Mouse (Mus musculus): Measurements from ENCODE around the gene Tmc3. TPM values are rescaled to one million over a fixed set of nuclear protein-coding genes. Genes with fewer than 3 reads are reported as not detected.

The Tmc3 gene
- polyA plus RNA-seq, 1 experiment: 0.10 TPM

DNA sequence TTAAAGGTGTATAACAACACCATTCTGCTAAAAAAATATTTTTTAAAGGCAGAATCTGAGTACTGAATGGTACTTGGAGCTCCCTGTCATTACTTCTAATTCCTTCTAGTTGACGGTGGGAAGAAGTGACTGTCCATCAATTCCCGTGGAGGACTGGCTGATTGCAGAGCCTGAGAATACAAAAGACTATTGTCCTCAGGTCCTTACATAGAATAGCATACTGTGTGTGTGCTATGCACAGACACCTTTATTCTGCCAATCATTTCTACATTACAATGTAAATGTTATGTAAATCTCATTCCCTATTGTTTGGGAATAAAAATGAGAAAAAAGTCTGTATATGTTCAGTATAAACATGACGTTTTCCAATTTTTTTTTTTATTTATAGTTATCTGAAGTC, 22.9 kb upstream of the Tmc3 start:
- Histone ChIP-seq H3K36me3 (ENCODE audit: control insufficient read depth, insufficient read depth) (no peaks in the 10 kb centered on the region), H3K79me2 (ENCODE audit: control insufficient read depth, insufficient read depth) (no peaks in the 10 kb centered on the region), H3K4me2 (ENCODE audit: low read depth) (no peak overlapping the region), H3K4me3 (no peak overlapping the region), H3K27me3 (ENCODE audit: control insufficient read depth, insufficient read depth, insufficient read length) (no peaks in the 10 kb centered on the region), H3ac (ENCODE audit: control insufficient read depth, insufficient read length) (no peak overlapping the region)
- no peak for TF ChIP-seq TCF12 (IDR thresholded peaks at IDR 0.05; ENCODE audit: insufficient read depth, poor library complexity, severe bottlenecking)
- TF ChIP-seq SRF (IDR thresholded peaks at IDR 0.05; ENCODE audit: control insufficient read depth, insufficient read length, low read depth): no peak
- no peak for TF ChIP-seq MYOG (IDR thresholded peaks at IDR 0.05; ENCODE audit: control insufficient read depth in 1 of 3, insufficient read depth in 1 of 3, insufficient read length in 2 of 3, low read depth in 2 of 3)
- no peak for TF ChIP-seq POLR2AphosphoS2 (IDR thresholded peaks at IDR 0.05; ENCODE audit: insufficient read length, low read depth)
- TF ChIP-seq MYOD1 (IDR thresholded peaks at IDR 0.05; ENCODE audit: control insufficient read depth in 1 of 3, insufficient read length in 2 of 3, low read depth in 2 of 3): no peak
- no peak for TF ChIP-seq TCF3 (IDR thresholded peaks at IDR 0.05; ENCODE audit: insufficient read length, low read depth)
- no peak for TF ChIP-seq USF1 (IDR thresholded peaks at IDR 0.05; ENCODE audit: low read depth)

DNA sequence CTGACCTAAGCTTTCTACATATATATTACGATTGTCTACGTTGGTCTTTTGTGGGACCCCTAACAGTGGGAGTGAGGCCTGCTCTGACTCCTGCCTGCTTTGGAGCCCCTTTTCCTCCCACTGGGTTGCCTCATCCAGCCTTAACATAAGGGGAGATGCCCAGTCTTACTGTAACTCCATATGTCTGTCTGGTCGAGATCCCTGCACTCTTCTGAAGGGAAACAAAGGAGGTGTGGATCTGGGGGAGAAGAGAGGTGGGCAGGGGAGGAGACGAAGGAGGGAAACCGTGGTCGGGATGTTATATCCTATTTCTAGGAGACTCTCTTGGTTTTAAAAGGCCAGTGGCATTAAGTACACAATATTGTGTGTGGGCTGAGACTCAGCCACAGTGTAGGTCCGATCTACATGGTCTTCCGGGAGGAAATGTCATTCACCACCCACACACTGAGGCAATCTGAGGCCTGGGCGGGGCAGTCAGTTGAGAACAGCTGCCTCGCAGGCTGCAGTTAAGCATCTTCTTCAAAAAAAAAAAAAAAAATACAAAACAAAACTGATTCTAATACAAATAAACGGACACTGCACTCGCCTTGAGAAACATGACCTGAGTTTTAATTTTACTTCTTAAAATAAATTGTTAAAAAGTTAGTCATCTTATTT, 20.0 kb upstream of the Tmc3 start:
- Histone ChIP-seq H3K36me3 (ENCODE audit: control insufficient read depth, insufficient read depth) (no peaks in the 10 kb centered on the region), H3ac (ENCODE audit: control insufficient read depth, insufficient read length) (no peak overlapping the region), H3K4me2 (ENCODE audit: low read depth) (peak overlapping the region; percentile 70), H3K79me2 (ENCODE audit: control insufficient read depth, insufficient read depth) (no peaks in the 10 kb centered on the region), H3K27me3 (ENCODE audit: control insufficient read depth, insufficient read depth, insufficient read length) (no peaks in the 10 kb centered on the region), H3K4me3 (no peak overlapping the region)
- TF ChIP-seq POLR2AphosphoS2 (IDR thresholded peaks at IDR 0.05; ENCODE audit: insufficient read length, low read depth): no peak
- TF ChIP-seq TCF3 (IDR thresholded peaks at IDR 0.05; ENCODE audit: insufficient read length, low read depth): no peak
- TF ChIP-seq MYOD1 (IDR thresholded peaks at IDR 0.05; ENCODE audit: control insufficient read depth in 1 of 3, insufficient read length in 2 of 3, low read depth in 2 of 3): peak in 2 of 3 experiments; percentile 77 to 87
- TF ChIP-seq TCF12 (IDR thresholded peaks at IDR 0.05; ENCODE audit: insufficient read depth, poor library complexity, severe bottlenecking): peak; percentile 70
- peak; percentile 21 to 84 (median 62) for TF ChIP-seq MYOG (IDR thresholded peaks at IDR 0.05; ENCODE audit: control insufficient read depth in 1 of 3, insufficient read depth in 1 of 3, insufficient read length in 2 of 3, low read depth in 2 of 3)
- TF ChIP-seq CEBPB (IDR thresholded peaks at IDR 0.05; ENCODE audit: insufficient read depth, poor library complexity, severe bottlenecking): peak; percentile 56; the same call in 1 of the 2 replicates
- no peak for TF ChIP-seq REST (IDR thresholded peaks at IDR 0.05; ENCODE audit: insufficient read depth, insufficient read length)
- TF ChIP-seq POLR2A (IDR thresholded peaks at IDR 0.05; ENCODE audit: insufficient read length, low read depth): peak; percentile 21

DNA sequence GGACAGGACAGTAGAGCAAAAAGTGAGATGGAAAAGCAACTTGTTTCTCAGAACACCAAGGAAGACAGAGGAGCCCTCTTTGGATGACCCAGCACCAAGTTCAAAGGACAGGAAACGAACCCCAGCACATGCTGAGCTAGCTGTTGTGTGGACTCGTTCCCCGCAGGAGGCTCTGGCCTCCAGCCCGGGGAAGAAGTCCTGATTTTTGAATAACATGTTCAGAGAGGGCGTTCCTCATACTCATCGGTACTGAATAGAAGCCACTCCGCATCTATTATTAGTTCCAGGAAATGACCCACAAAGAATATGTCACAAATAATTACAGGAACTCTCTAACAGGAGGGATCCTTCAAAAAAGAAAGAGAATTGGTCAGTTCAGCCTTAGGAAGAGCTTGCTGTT, 18.8 kb upstream of the Tmc3 start:
- Histone ChIP-seq H3ac (ENCODE audit: control insufficient read depth, insufficient read length) (no peak overlapping the region), H3K4me2 (ENCODE audit: low read depth) (peak overlapping the region; percentile 70)

DNA sequence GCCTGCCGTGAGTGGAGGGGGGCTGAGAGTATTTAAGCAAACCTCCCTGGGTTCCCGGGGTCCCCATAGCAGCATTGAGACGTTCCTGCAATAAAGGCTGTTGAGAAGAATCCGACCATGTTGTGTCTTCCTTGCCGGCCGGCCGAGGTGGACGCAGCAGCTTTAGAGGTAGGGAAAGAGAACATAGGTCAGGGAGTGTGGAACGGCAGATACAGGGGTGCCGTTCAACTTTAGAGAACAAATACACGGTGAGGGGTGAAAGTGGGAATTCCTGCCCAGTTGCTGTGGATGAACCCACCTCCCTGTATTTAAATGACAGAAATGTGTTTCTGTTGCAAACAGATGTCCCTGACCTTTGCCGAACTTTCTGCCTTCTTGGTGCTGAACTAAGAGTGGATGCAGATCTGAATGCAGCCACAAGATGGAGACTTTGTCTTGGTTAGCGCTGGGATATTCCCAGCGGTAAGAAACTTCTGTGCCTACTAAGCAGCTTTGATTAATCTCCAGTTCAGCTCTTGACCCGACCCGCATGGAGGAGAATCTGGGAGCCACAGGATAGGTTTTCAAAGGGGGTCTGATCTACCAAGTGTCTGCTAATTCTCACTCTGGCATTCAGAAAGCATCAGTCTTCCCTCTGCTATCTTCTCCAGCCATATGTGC, 16.8 kb upstream of the Tmc3 start:
- no peak for TF ChIP-seq POLR2A (IDR thresholded peaks at IDR 0.05; ENCODE audit: insufficient read length, low read depth)
- no peak for TF ChIP-seq MYOD1 (IDR thresholded peaks at IDR 0.05; ENCODE audit: control insufficient read depth in 1 of 3, insufficient read length in 2 of 3, low read depth in 2 of 3)
- TF ChIP-seq TCF3 (IDR thresholded peaks at IDR 0.05; ENCODE audit: insufficient read length, low read depth): no peak
- no peak for TF ChIP-seq TCF12 (IDR thresholded peaks at IDR 0.05; ENCODE audit: insufficient read depth, poor library complexity, severe bottlenecking)
- TF ChIP-seq USF1 (IDR thresholded peaks at IDR 0.05; ENCODE audit: low read depth): no peak
- TF ChIP-seq MYOG (IDR thresholded peaks at IDR 0.05; ENCODE audit: control insufficient read depth in 1 of 3, insufficient read depth in 1 of 3, insufficient read length in 2 of 3, low read depth in 2 of 3): no peak
- TF ChIP-seq CEBPB (IDR thresholded peaks at IDR 0.05; ENCODE audit: insufficient read depth, poor library complexity, severe bottlenecking): no peak
- H3ac ChIP-seq (ENCODE audit: control insufficient read depth, insufficient read length): no peak overlapping the region
- no peak overlapping the region for H3K4me2 ChIP-seq (ENCODE audit: low read depth)
- H3K36me3 ChIP-seq (ENCODE audit: control insufficient read depth, insufficient read depth): no peaks in the 10 kb centered on the region
- H3K79me2 ChIP-seq (ENCODE audit: control insufficient read depth, insufficient read depth): no peaks in the 10 kb centered on the region
- no peaks in the 10 kb centered on the region for H3K27me3 ChIP-seq (ENCODE audit: control insufficient read depth, insufficient read depth, insufficient read length)
- no peak overlapping the region for H3K4me3 ChIP-seq

More for the DNA sequence above, 18.8 kb upstream of the Tmc3 start:
- H3K36me3 ChIP-seq (ENCODE audit: control insufficient read depth, insufficient read depth): no peaks in the 10 kb centered on the region
- H3K27me3 ChIP-seq (ENCODE audit: control insufficient read depth, insufficient read depth, insufficient read length): no peaks in the 10 kb centered on the region
- no peaks in the 10 kb centered on the region for H3K79me2 ChIP-seq (ENCODE audit: control insufficient read depth, insufficient read depth)
- TF ChIP-seq MYOD1 (IDR thresholded peaks at IDR 0.05; ENCODE audit: control insufficient read depth in 1 of 3, insufficient read length in 2 of 3, low read depth in 2 of 3) (no peak), MAX (IDR thresholded peaks at IDR 0.05; ENCODE audit: low read depth) (no peak), USF1 (IDR thresholded peaks at IDR 0.05; ENCODE audit: low read depth) (no peak), REST (IDR thresholded peaks at IDR 0.05; ENCODE audit: insufficient read depth, insufficient read length) (no peak), TCF12 (IDR thresholded peaks at IDR 0.05; ENCODE audit: insufficient read depth, poor library complexity, severe bottlenecking) (no peak), MYOG (IDR thresholded peaks at IDR 0.05; ENCODE audit: control insufficient read depth in 1 of 3, insufficient read depth in 1 of 3, insufficient read length in 2 of 3, low read depth in 2 of 3) (no peak), CEBPB (IDR thresholded peaks at IDR 0.05; ENCODE audit: insufficient read depth, poor library complexity, severe bottlenecking) (no peak), POLR2AphosphoS2 (IDR thresholded peaks at IDR 0.05; ENCODE audit: insufficient read length, low read depth) (no peak), E2F4 (IDR thresholded peaks at IDR 0.05; ENCODE audit: insufficient read depth) (no peak), SRF (IDR thresholded peaks at IDR 0.05; ENCODE audit: control insufficient read depth, insufficient read length, low read depth) (no peak), POLR2A (IDR thresholded peaks at IDR 0.05; ENCODE audit: insufficient read length, low read depth) (no peak), TCF3 (IDR thresholded peaks at IDR 0.05; ENCODE audit: insufficient read length, low read depth) (no peak)
- H3K4me3 ChIP-seq: no peak overlapping the region
